Mouse (Mus musculus) T-helper 2 cell (primary cell): ENCODE measurements around the gene Sox10.

Source experiments
- in situ Hi-C: fragments of 300-600 bp; cut with MboI, MseI; formaldehyde crosslinking; loops from one replicate; pipeline ENCODE4 v1.15.1; 2025; ENCODE audit warnings: high pct_unique_total_duplicates

Gene Sox10

GRCm38 (mm10) chr15:79162822-79163221, 2.2 kb downstream of the Sox10 start:
- in situ Hi-C loops = no loop called here

GRCm38 (mm10) chr15:79162301-79162700, 2.7 kb downstream of the Sox10 start:
- in situ Hi-C loops = no loop called here

GRCm38 (mm10) chr15:79155572-79155971, 9.5 kb downstream of the Sox10 start:
- in situ Hi-C loops = no loop called here

GRCm38 (mm10) chr15:79152709-79153108, 12.3 kb downstream of the Sox10 start:
- in situ Hi-C loops = no loop called here

- in situ Hi-C loops = no loop called here
Measured at GRCm38 (mm10) chr15:79151881-79152280, 13.2 kb downstream of the Sox10 start.

GRCm38 (mm10) chr15:79148533-79148932, 16.5 kb downstream of the Sox10 start:
- in situ Hi-C loops = no loop called here

- in situ Hi-C loops = no loop called here
Measured at GRCm38 (mm10) chr15:79145522-79145921, 19.5 kb downstream of the Sox10 start.

- in situ Hi-C loops = no loop called here
Measured at GRCm38 (mm10) chr15:79144021-79144420, 21.0 kb downstream of the Sox10 start.

- in situ Hi-C loops = no loop called here
Measured at GRCm38 (mm10) chr15:79143316-79143715, 21.7 kb downstream of the Sox10 start.

GRCm38 (mm10) chr15:79141566-79141917, 23.5 kb downstream of the Sox10 start:
- in situ Hi-C loops = no loop called here

- in situ Hi-C loops = no loop called here
Measured at GRCm38 (mm10) chr15:79140866-79141565, 24.0 kb downstream of the Sox10 start, which contains the start of the genes Polr2f and 1700088E04Rik. Gene Polr2f, plus strand, starts transcription at chr15:79141009. Gene 1700088E04Rik, minus strand, starts transcription at chr15:79141253.

GRCm38 (mm10) chr15:79139640-79140039, 25.4 kb downstream of the Sox10 start:
- in situ Hi-C loops = no loop called here

GRCm38 (mm10) chr15:79135783-79136575, 29.1 kb downstream of the Sox10 start:
- in situ Hi-C loops = no loop called here

GRCm38 (mm10) chr15:79135332-79135731, 29.7 kb downstream of the Sox10 start:
- in situ Hi-C loops = no loop called here

GRCm38 (mm10) chr15:79134496-79135270, 30.4 kb downstream of the Sox10 start:
- in situ Hi-C loops = no loop called here

- in situ Hi-C loops = no loop called here
Measured at GRCm38 (mm10) chr15:79133191-79133661, 31.8 kb downstream of the Sox10 start.

GRCm38 (mm10) chr15:79131442-79131841, 33.6 kb downstream of the Sox10 start:
- in situ Hi-C loops = no loop called here

GRCm38 (mm10) chr15:79130782-79131181, 34.3 kb downstream of the Sox10 start:
- in situ Hi-C loops = no loop called here

GRCm38 (mm10) chr15:79129311-79129710, 35.7 kb downstream of the Sox10 start:
- in situ Hi-C loops = no loop called here

- in situ Hi-C loops = no loop called here
Measured at GRCm38 (mm10) chr15:79128208-79128607, 36.8 kb downstream of the Sox10 start.

- in situ Hi-C loops = no loop called here
Measured at GRCm38 (mm10) chr15:79127101-79127500, 37.9 kb downstream of the Sox10 start.
